Mouse (Mus musculus): ENCODE measurements around the gene Fignl1.

DNA sequence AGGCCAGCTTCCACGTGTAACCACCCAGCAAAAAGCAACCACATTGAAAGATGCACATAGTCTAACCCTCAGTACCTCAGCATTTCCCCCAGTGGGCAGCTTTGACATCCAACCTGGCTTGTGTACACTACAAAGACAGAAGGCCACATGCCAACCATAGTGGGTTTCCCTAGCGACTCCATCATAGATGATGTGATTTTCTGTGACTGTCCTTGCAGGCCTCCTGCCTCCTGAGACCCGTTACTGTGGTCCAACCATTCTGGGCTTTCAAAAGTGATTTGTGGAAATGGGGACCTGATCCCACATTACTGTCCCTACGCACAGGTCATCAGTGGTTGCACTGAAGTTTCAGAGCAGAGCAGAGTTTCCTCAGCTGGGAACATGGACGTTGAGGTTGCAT is 33.9 kb downstream of the Fignl1 start:
- no peak for TF ChIP-seq CTCF (IDR thresholded peaks at IDR 0.05; ENCODE audit: low read depth, low read length)
- TF ChIP-seq GATA1 (IDR thresholded peaks at IDR 0.05; ENCODE audit: borderline replicate concordance, low read length) = no peak
- TF ChIP-seq GATA2 (IDR thresholded peaks at IDR 0.05; ENCODE audit: borderline replicate concordance, low read depth, low read length) = no peak
- no peak for TF ChIP-seq POLR2AphosphoS5 (IDR thresholded peaks at IDR 0.05; ENCODE audit: insufficient replicate concordance, low read depth, low read length)
- no peak for TF ChIP-seq TAL1 (conservative IDR thresholded peaks at IDR 0.05; ENCODE audit: low read depth, low read length)
